Mouse (Mus musculus) heart, postnatal 25 days (tissue): ENCODE data around the gene AF366264. TPM values are rescaled to one million over a fixed set of nuclear protein-coding genes. Genes with fewer than 3 reads are reported as not detected.
A peak's percentile ranks its signal among the peaks of the same experiment; 100 is the strongest.
"Not testable (repeated sequence)": the region's sequence is repeated elsewhere in the genome, so short reads cannot be mapped to it uniquely, and the experiment has no call there.

Experiments used
- DNase-seq: peaks from one replicate; pipeline ENCODE4 v3.0.0; 2022; ENCODE audit warnings: low spot score
- intact Hi-C: fragments of 180-260 bp; cut with DNase I; formaldehyde crosslinking; loops from one replicate; pipeline ENCODE4 v1.15.1; 2025
- total RNA-seq, 2 experiments: library from RNA; stranded (reverse); gene quantifications; 2 replicates each; pipeline ENCODE4 v1.2.3; 2021

The AF366264 gene
- total RNA-seq, result not detected

- intact Hi-C loops, DNase-seq: not testable (repeated sequence)
Measured at GRCm38 (mm10) chr8:13838289-13838688, at the start of gene AF366264. AF366264 (minus strand) TSS chr8:13838389.

DNA sequence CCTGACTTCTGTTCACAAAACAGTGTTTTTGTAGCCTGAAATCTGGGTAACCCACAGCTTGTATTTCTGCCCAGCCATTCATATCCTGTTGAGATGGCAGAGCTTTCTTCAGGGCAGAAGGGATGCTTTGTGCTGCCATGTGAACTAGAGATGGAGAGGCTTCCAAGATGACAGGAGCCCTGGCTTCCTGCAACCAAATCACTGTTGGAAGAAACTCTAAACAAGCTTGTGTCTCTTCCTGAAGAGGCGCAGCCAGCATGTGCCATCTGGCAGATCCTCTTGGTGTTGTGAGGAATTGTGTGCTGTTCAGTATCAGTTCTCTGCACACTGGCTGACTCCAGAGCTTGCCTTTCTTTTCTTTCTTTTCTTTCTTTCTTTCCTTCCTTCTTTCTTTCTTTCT lies 5.1 kb upstream of the AF366264 start:
- intact Hi-C loops, result not testable (repeated sequence)

DNA sequence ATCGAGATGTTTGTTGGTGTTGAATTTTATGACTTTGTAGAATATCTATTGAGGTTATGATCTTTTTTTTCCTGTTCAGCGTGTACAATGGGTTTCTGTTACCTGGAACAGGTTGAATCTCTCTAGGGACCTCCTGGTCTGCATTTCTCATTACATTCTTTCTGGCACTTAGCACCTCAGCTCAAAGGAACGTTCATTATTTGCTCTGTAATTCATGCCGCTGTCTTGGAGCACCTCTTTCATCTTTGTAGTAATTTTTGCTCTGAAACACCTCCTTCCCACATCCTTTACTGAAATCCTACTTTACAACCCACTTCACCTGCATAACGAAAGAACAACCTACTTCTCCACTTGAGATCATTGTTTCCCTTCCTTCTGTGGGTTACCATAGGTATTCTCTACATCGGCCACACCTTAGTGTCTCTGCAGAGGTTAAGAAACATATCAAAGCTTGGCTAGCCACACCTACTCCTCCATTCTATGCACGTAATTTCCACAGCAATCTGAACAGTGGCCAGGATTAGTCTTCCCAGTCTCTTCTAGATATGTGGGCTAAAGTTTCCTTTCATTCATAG lies 9.5 kb downstream of the AF366264 start:
- intact Hi-C loops, result no loop called here

More for the DNA sequence above, 5.1 kb upstream of the AF366264 start:
- not testable (repeated sequence) for DNase-seq

DNA sequence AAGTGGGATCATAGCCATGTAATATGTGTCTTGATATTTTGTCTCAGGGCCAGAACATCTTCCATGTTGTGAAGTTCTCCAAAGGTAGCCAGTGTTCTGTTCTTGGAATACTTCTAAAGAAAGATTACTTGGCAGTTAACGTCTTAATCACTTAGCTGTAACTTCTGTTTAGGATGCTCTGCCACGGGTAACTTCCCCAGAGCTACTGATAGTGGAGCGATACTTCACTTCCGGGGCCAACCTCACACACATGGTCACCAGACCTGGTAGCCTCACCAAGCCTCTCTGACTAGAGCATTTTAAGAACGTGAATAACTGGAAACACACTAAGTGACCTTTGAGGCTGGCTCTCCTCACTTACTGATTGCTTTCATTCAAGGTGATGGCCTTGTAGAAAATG lies 38.6 kb downstream of the AF366264 start:
- DNase-seq, result no peak
- intact Hi-C loops, result no loop called here

More for the DNA sequence above, 9.5 kb downstream of the AF366264 start:
- no peak for DNase-seq

- intact Hi-C loops, result no loop called here
- DNase-seq, result no peak
Measured at GRCm38 (mm10) chr8:13797676-13798075, 40.5 kb downstream of the AF366264 start.

DNA sequence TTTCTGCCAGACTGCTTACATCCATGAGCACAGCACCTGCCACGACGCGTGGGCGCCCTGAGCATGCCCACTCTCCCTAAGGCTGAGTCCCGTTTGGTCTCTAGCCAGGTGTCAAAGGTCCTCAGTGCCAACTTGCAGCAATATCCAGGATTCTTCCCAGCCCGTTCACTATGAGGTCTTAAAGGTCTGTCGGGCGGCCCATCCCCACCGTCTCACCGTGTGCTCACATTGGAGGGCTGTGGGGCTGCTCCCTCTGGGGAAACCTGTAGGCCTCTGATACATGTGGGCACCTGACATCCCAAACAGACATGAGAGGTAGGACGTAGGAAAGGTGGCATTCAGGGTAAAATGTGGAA lies 44.5 kb downstream of the AF366264 start:
- no peak for DNase-seq
- intact Hi-C loops, result no loop called here

DNA sequence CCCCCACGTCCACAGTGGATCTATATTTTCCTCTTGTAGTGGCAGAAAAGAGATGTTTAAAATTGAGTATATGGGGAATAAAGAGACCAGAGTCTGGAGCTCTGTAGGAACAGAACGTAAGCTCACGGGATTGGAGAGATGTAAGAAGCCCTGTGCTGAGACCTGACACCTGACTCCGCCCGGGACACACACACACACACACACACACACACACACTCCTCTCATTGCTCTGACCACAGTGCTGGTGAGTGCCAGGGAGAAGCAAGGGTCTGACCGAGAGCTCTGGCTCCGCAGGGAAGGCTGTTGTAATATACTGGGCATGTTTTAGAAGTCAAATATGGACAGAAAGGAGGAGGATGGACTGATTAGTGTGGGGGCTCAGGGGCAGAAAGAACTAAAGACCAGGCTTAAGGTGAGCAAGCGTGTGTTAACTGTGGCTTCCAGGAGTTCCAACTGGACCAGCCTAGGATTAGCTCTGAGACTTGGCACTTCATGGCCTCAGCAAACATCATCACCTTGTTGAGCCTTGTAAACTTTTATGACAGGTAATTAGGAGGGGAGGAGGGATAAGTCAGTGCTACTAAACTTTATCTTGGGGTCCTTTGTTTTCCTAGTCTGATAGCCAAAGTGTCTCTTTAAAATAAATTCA lies 45.0 kb downstream of the AF366264 start:
- DNase-seq, result no peak
- intact Hi-C loops, result no loop called here

DNA sequence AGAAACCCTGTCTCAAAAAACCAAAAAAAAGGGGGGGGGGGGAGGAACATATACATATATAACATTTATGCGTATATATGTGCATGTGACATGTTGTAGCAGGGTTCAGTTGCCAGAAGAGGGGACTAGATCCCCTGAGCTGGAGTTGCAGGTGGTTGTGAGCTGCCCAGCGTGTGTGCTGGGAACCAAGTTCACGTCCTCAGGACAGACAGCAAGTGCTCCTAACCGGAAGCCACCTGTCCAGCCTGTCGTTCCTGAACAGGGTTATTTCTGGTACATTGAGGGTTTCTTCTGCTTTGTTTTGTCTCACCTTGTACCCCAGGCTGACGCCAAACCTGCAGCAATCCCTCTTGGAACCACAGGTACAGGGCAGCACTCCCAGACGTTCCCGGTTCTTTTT lies 48.6 kb downstream of the AF366264 start:
- no peak for DNase-seq
- intact Hi-C loops, result loop anchor here (5.0 kb wide), 1 partner anchor 98 kb away; no protein-coding TSS in a partner anchor

- peak; percentile 89 for DNase-seq
- intact Hi-C loops, result loop anchor here (2.0 to 5.0 kb wide), 2 partner anchors 29 to 101 kb away; partner anchors contain the start of gene Cdc16
Measured at GRCm38 (mm10) chr8:13785764-13786299, 52.4 kb downstream of the AF366264 start.

DNA sequence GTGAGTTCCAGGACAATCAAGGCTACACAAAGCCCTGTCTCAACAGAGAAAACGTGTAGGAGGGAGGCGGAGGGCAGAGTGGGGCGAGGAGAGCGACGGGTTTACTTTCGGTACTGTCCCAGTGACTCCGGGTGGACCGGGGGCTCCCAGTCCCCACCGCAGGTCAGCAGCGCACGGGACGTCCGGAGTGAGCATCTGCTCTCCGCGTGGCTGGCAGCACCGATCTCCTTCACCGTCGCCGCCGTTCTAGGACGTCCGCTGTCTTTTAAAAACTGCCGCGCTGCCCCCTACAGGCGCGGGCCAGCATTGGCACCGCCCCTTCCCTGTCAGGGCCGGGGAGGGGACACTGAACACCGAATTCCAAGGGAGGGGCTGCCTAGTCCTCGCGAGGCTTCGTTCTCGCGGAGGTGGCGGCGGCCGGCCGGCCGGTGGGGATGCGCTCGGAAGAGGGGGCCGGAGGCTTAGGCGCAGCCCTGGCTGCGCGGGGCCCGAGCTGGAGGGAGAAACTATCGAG lies 52.9 kb downstream of the AF366264 start, which contains the start of gene Upf3a:
Upf3a (plus strand) TSS at position 366 of the 514 bp plus-strand sequence.
- intact Hi-C loops, result loop anchor here (5.0 kb wide), 1 partner anchor 102 kb away; no protein-coding TSS in a partner anchor
- peak; percentile 82 for DNase-seq

Other genes with a start within 250 kb of the AF366264 start
- 10 to 100 TPM; 14.8 to 19.8 TPM for gene Rasa3, start 160.8 kb downstream of the AF366264 start, total RNA-seq
- not detected for gene Cfap97d2, start 132.5 kb downstream of the AF366264 start, total RNA-seq
- 10 to 100 TPM; 29.0 to 31.6 TPM for gene Cdc16, start 80.7 kb downstream of the AF366264 start, total RNA-seq
- gene Upf3a, start 52.8 kb downstream of the AF366264 start, total RNA-seq, result 10 to 100 TPM in 1 of 2 experiments, 1 to 10 TPM in 1; 8.6 to 10.4 TPM
- 1 to 10 TPM; 7.2 to 7.3 TPM for gene Champ1, start 31.3 kb upstream of the AF366264 start, total RNA-seq
- 10 to 100 TPM; 15.2 to 15.8 TPM for gene Coprs, start 51.9 kb upstream of the AF366264 start, total RNA-seq